Mouse (Mus musculus) cerebellum, adult 2 months (tissue): Measurements from ENCODE around the gene Gm45808.

ENCODE experiments used
- CTCF ChIP-seq: fragments of 200-500 bp; IDR thresholded peaks from 2 replicates; pipeline ENCODE4 v1.5.1; 2011; ENCODE audit warnings: low read depth, mild to moderate bottlenecking, control low read depth, low read length, moderate library complexity, borderline replicate concordance; ENCODE audit not compliant: insufficient read depth
- POLR2A ChIP-seq: fragments of 200-500 bp; IDR thresholded peaks from 2 replicates; pipeline ENCODE4 v1.6.1; 2011; ENCODE audit warnings: low read length, control low read depth, borderline replicate concordance; ENCODE audit not compliant: insufficient read depth

GRCm38 (mm10) chr7:45481374-45481927 lies 5.2 kb downstream of the Gm45808 start, which contains the start of gene Tulp2:
- TF ChIP-seq CTCF: no peak
- no peak for TF ChIP-seq POLR2A
